Mouse (Mus musculus): ENCODE data around the gene Pole3. TPM values are rescaled to one million over a fixed set of nuclear protein-coding genes. Genes with fewer than 3 reads are reported as not detected.

The Pole3 gene
- polyA plus RNA-seq, 1 experiment from 2014 or later: 50.7 TPM

- H3K27ac ChIP-seq (ENCODE audit: low read depth, low read length): no peak overlapping the region
- H3K4me2 ChIP-seq (ENCODE audit: low read depth, low read length): no peak overlapping the region
- H3K36me3 ChIP-seq (ENCODE audit: control insufficient read depth, insufficient read depth, low read length): no peaks in the 10 kb centered on the region
- peaks cover 3% of the 10 kb centered on the region; the same call in 1 of the 2 replicates for H3K27me3 ChIP-seq (ENCODE audit: control insufficient read depth, insufficient read depth, low read length)
- no peak overlapping the region for H3K9ac ChIP-seq (replicated peaks; ENCODE audit: low read depth, low read length)
- H3K9me3 ChIP-seq (ENCODE audit: control insufficient read depth, low read length): no peaks in the 10 kb centered on the region
- peaks cover 16% of the 10 kb centered on the region for H3K4me1 ChIP-seq (ENCODE audit: control insufficient read depth, insufficient read depth, low read length)
- no peak overlapping the region for H3K4me3 ChIP-seq (ENCODE audit: low read depth, low read length)
- ATAC-seq (ENCODE audit: low read depth): no peak
- WGBS: 94% methylated on average over 2 of the region's 2 CpGs
These were observed 3.9 kb downstream of the Pole3 start for GRCm38 (mm10) chr4:62520892-62521400.

DNA sequence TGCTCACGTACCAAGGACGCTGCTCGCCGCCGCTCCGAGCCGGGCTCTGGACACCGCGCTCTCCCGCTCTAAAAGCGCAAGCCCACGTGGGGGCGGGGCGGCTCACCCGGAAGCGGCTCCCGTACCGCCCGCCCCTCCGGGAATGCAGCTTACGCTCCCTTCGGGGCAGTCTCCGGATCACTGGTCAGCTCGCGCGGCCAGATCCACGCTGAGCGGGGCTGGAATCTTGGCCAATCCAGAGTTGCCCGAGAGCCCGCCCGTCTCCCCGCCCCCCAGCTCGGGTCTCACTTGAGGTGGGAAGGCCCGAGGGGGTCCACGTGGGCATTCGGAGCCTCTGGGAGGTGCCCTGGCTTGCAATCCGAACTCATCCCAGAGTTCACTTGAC, 5.0 kb downstream of the Pole3 start, which contains the start of gene Alad:
TSS of gene Alad (minus strand) at position 70 of the 385 bp plus-strand sequence.
- WGBS: under 1% methylated on average over 34 of the region's 37 CpGs

GRCm38 (mm10) chr4:62519122-62519848, 5.6 kb downstream of the Pole3 start:
- WGBS: 3% methylated on average over 26 of the region's 26 CpGs
- H3K4me2 ChIP-seq (ENCODE audit: low read depth, low read length): peak overlapping the region; percentile 79

More for the DNA sequence above, 5.0 kb downstream of the Pole3 start, which contains the start of gene Alad:
- H3K9me3 ChIP-seq (ENCODE audit: control insufficient read depth, low read length): no peaks in the 10 kb centered on the region
- ATAC-seq (ENCODE audit: low read depth): peak; percentile 88
- H3K27ac ChIP-seq (ENCODE audit: low read depth, low read length): peak within 1 kb of the TSS; percentile 80
- H3K27me3 ChIP-seq (ENCODE audit: control insufficient read depth, insufficient read depth, low read length): peaks cover 3% of the 10 kb centered on the region; the same call in 1 of the 2 replicates
- peak within 1 kb of the TSS; percentile 80 for H3K9ac ChIP-seq (replicated peaks; ENCODE audit: low read depth, low read length)
- H3K4me2 ChIP-seq (ENCODE audit: low read depth, low read length): peak within 1 kb of the TSS; percentile 79
- H3K4me1 ChIP-seq (ENCODE audit: control insufficient read depth, insufficient read depth, low read length): peaks cover 16% of the 10 kb centered on the region
- H3K36me3 ChIP-seq (ENCODE audit: control insufficient read depth, insufficient read depth, low read length): no peaks in the 10 kb centered on the region
- peak within 1 kb of the TSS; percentile 81 for H3K4me3 ChIP-seq (ENCODE audit: low read depth, low read length)

DNA sequence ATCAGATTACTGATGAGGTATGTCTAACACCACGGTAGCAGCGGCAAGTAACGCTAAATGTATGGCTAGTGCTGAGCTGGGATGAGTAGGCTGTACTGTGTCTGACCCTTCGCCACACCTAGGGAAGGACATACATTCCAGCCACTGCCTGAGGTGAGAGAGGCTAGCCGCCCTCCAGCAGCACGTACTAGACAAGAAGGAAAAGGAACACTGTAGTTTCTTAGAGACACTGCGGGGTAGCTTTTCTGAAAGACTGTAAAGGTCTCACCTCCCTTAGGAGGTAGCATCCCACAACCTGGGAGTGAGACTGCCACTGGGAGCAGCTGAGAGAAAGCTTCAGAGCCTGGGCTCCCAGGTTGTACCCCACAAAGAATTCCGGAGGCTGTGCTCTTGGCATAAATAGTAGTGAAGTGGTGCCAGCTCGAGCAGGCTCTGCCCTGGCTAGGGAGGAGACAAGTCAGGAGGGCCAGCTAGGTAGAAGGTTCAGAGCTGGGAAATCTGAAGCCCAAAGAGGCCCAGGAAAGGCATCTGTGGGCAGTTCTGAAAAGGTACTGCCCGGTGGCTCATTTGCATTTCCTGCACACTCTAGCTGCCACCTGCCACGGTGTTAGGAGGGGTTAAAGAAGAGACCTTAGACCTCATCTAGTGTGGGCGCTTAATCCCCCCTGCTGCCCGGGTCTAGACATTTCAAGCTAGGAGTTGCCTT, 6.3 kb downstream of the Pole3 start:
- peaks cover 9% of the 10 kb centered on the region for H3K4me1 ChIP-seq (ENCODE audit: control insufficient read depth, insufficient read depth, low read length)
- peak overlapping the region; percentile 81 for H3K4me3 ChIP-seq (ENCODE audit: low read depth, low read length)
- peaks cover 3% of the 10 kb centered on the region; the same call in 1 of the 2 replicates for H3K27me3 ChIP-seq (ENCODE audit: control insufficient read depth, insufficient read depth, low read length)
- no peaks in the 10 kb centered on the region for H3K9me3 ChIP-seq (ENCODE audit: control insufficient read depth, low read length)
- peak overlapping the region; percentile 80; the same call in 1 of the 2 replicates for H3K9ac ChIP-seq (replicated peaks; ENCODE audit: low read depth, low read length)
- WGBS: 60% methylated on average over 13 of the region's 13 CpGs
- no peak for ATAC-seq (ENCODE audit: low read depth)
- peaks cover 4% of the 10 kb centered on the region; the same call in 1 of the 2 replicates for H3K36me3 ChIP-seq (ENCODE audit: control insufficient read depth, insufficient read depth, low read length)
- no peak overlapping the region for H3K27ac ChIP-seq (ENCODE audit: low read depth, low read length)
- peak overlapping the region; percentile 79 for H3K4me2 ChIP-seq (ENCODE audit: low read depth, low read length)

More at GRCm38 (mm10) chr4:62519122-62519848, 5.6 kb downstream of the Pole3 start:
- ATAC-seq (ENCODE audit: low read depth): peak; percentile 80
- H3K36me3 ChIP-seq (ENCODE audit: control insufficient read depth, insufficient read depth, low read length): no peaks in the 10 kb centered on the region
- H3K9ac ChIP-seq (replicated peaks; ENCODE audit: low read depth, low read length): peak overlapping the region; percentile 80
- peak overlapping the region; percentile 80 for H3K27ac ChIP-seq (ENCODE audit: low read depth, low read length)
- peaks cover 3% of the 10 kb centered on the region; the same call in 1 of the 2 replicates for H3K27me3 ChIP-seq (ENCODE audit: control insufficient read depth, insufficient read depth, low read length)
- H3K4me3 ChIP-seq (ENCODE audit: low read depth, low read length): peak overlapping the region; percentile 81
- peaks cover 14% of the 10 kb centered on the region for H3K4me1 ChIP-seq (ENCODE audit: control insufficient read depth, insufficient read depth, low read length)
- H3K9me3 ChIP-seq (ENCODE audit: control insufficient read depth, low read length): no peaks in the 10 kb centered on the region

DNA sequence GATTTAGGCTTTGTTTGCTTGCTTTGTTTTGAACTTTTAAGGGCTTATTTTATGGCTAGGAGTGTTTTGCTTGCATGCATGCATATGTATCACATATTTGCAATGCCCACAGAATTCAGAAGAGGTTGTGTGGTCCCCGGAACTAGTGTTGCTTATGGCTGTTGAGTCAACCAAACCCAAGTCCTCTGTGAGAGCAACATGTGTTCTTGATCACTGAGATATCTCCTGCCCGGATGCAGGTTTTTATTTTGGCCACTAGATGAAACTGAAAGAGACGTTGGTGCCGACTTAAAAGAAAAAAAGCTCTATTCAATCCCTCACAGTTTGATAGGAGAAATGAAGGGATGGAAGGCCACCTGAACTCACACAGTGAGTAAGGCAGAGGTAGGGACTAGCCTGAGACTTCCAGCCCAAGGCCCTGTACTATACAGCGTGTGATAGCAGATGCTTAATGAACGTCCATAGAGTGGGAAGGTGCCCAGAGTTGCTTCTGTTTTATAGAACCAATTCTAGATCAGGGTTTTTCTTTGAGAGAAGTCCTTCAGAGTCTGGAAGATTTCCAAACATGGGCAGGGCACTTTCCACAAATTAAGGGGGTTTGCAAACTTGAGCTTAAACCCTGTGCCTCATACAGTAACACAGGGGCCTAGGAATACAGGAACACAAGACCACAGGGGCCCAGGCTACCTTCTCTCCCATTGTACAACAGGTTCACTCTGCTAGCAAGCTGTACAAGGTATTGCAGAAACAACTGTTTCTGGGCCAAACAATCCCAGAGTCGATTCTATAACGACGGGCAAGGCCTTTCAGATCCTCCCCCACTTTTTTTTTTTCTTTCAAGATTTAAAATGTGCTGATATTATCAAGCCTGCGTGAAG, 7.1 kb downstream of the Pole3 start:
- 89% methylated on average over 10 of the region's 10 CpGs for WGBS

GRCm38 (mm10) chr4:62517046-62517445, 7.8 kb downstream of the Pole3 start:
- Histone ChIP-seq H3K27ac (ENCODE audit: low read depth, low read length) (no peak overlapping the region), H3K9ac (replicated peaks; ENCODE audit: low read depth, low read length) (no peak overlapping the region), H3K27me3 (ENCODE audit: control insufficient read depth, insufficient read depth, low read length) (peaks cover 3% of the 10 kb centered on the region; the same call in 1 of the 2 replicates), H3K36me3 (ENCODE audit: control insufficient read depth, insufficient read depth, low read length) (peaks cover 10% of the 10 kb centered on the region), H3K4me2 (ENCODE audit: low read depth, low read length) (no peak overlapping the region), H3K9me3 (ENCODE audit: control insufficient read depth, low read length) (no peaks in the 10 kb centered on the region), H3K4me1 (ENCODE audit: control insufficient read depth, insufficient read depth, low read length) (peaks cover 9% of the 10 kb centered on the region), H3K4me3 (ENCODE audit: low read depth, low read length) (no peak overlapping the region)
- WGBS: 92% methylated on average over 8 of the region's 8 CpGs
- no peak for ATAC-seq (ENCODE audit: low read depth)

More for the DNA sequence above, 7.1 kb downstream of the Pole3 start:
- H3K4me3 ChIP-seq (ENCODE audit: low read depth, low read length): no peak overlapping the region
- H3K36me3 ChIP-seq (ENCODE audit: control insufficient read depth, insufficient read depth, low read length): peaks cover 4% of the 10 kb centered on the region
- no peak for ATAC-seq (ENCODE audit: low read depth)
- peaks cover 9% of the 10 kb centered on the region for H3K4me1 ChIP-seq (ENCODE audit: control insufficient read depth, insufficient read depth, low read length)
- no peaks in the 10 kb centered on the region for H3K9me3 ChIP-seq (ENCODE audit: control insufficient read depth, low read length)
- no peak overlapping the region for H3K4me2 ChIP-seq (ENCODE audit: low read depth, low read length)
- no peak overlapping the region for H3K27ac ChIP-seq (ENCODE audit: low read depth, low read length)
- H3K27me3 ChIP-seq (ENCODE audit: control insufficient read depth, insufficient read depth, low read length): peaks cover 3% of the 10 kb centered on the region; the same call in 1 of the 2 replicates
- H3K9ac ChIP-seq (replicated peaks; ENCODE audit: low read depth, low read length): no peak overlapping the region

DNA sequence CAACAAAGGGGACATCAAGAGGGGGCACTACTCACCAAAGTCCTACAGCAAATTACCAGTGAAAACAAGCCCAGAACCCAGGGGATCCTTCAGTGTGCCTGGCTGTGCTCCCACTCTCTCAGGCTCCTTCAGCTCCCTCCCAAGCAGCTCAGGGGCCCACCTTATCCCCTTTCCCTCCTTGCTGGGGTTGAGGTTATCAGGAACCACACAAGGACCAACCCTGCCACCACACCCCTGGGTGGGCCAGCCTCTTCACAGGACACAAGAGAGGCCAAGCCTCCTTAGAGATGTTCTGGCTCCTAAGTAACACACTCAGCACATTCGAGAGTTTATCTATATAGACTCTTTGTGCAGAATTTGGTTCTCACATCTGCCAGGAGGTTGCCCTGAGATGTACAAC, 8.3 kb downstream of the Pole3 start:
- H3K9me3 ChIP-seq (ENCODE audit: control insufficient read depth, low read length): no peaks in the 10 kb centered on the region
- peaks cover 11% of the 10 kb centered on the region for H3K36me3 ChIP-seq (ENCODE audit: control insufficient read depth, insufficient read depth, low read length)
- no peak overlapping the region for H3K4me3 ChIP-seq (ENCODE audit: low read depth, low read length)
- no peak overlapping the region for H3K27ac ChIP-seq (ENCODE audit: low read depth, low read length)
- WGBS: 100% methylated on average over 1 of the region's 1 CpGs
- peaks cover 9% of the 10 kb centered on the region for H3K4me1 ChIP-seq (ENCODE audit: control insufficient read depth, insufficient read depth, low read length)
- no peak overlapping the region for H3K4me2 ChIP-seq (ENCODE audit: low read depth, low read length)
- no peak overlapping the region for H3K9ac ChIP-seq (replicated peaks; ENCODE audit: low read depth, low read length)
- peaks cover 3% of the 10 kb centered on the region; the same call in 1 of the 2 replicates for H3K27me3 ChIP-seq (ENCODE audit: control insufficient read depth, insufficient read depth, low read length)
- no peak for ATAC-seq (ENCODE audit: low read depth)

DNA sequence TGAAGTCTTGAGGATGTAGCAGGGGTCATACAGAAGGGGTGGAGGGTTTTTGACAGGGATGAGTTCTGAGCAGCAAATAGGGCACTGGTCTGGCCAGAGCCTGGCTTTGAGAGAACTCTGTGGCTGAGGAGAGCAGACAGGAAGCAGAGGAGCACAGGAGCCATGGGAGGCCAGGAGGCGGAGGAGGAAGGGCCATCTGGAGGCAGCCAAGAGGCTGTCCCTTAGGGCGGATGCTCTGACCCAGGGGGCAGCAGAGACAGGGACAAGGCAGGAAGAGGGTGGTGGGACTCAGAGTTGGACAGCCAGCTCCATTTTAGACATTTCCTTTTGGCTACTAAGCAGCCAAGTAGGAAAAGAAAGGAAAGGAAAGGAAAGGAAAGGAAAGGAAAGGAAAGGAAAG, 8.8 kb downstream of the Pole3 start:
- Histone ChIP-seq H3K9me3 (ENCODE audit: control insufficient read depth, low read length) (no peaks in the 10 kb centered on the region), H3K4me2 (ENCODE audit: low read depth, low read length) (no peak overlapping the region), H3K27me3 (ENCODE audit: control insufficient read depth, insufficient read depth, low read length) (peaks cover 3% of the 10 kb centered on the region; the same call in 1 of the 2 replicates), H3K4me3 (ENCODE audit: low read depth, low read length) (no peak overlapping the region), H3K4me1 (ENCODE audit: control insufficient read depth, insufficient read depth, low read length) (peaks cover 9% of the 10 kb centered on the region), H3K9ac (replicated peaks; ENCODE audit: low read depth, low read length) (no peak overlapping the region), H3K36me3 (ENCODE audit: control insufficient read depth, insufficient read depth, low read length) (peaks cover 11% of the 10 kb centered on the region), H3K27ac (ENCODE audit: low read depth, low read length) (peak overlapping the region; percentile 28; the same call in 1 of the 2 replicates)
- ATAC-seq (ENCODE audit: low read depth): no peak
- 45% methylated on average over 2 of the region's 2 CpGs for WGBS
